Mouse (Mus musculus): ENCODE measurements at regions not wholly inside any gene's neighbourhood (a gene's known extent, or its start where the extent isn't known, plus 50 kb on each side); places are given as distances from the start of the nearest gene placed in this dataset.

DNA sequence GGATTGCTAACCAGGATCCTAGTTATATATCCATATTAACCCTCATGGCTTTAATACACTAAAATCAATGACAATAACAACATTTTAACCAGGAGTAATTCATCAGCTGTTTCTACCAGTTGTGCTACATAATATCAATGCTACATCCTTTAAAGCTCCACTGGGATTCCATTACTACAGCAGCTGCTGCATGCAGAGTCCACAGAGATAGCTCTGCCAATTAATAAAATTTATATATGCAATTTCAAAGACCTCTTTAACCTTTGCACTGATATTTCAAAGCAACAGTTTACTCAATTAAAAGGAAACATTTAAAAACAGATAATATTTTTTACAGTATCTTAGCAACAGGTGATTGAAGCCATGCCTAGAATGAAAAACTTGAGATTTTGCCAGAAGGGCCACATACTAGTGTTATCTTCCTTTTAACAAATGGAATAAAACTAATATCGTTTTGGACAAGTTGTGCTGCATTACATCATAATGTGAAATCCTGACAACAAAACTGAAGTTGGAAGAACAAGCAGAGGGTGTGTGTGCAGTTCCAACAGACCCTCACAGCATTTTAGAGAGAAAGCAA, 256.8 kb upstream of the Nt5c1b start:
- no peak for DNase-seq

DNA sequence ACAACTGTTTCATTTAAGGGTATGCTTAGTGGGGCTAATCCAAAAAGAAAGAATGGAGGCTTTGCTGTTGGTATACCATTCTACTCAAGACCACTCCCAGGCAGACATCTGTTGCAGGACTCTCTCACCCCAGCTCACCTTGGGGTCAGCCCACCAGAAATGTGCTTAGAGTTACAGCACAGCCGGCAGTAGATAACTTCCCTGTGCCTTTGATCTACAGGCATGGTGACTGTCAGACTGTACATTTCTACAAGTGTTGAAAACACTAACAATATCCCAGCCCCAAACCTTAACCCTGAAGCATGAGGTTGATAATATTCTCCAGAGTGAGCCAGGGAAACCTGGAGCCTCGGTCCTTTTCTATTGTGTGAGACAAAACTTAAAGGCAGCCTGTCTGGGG, 247.7 kb upstream of the Nt5c1b start:
- DNase-seq = no peak

DNA sequence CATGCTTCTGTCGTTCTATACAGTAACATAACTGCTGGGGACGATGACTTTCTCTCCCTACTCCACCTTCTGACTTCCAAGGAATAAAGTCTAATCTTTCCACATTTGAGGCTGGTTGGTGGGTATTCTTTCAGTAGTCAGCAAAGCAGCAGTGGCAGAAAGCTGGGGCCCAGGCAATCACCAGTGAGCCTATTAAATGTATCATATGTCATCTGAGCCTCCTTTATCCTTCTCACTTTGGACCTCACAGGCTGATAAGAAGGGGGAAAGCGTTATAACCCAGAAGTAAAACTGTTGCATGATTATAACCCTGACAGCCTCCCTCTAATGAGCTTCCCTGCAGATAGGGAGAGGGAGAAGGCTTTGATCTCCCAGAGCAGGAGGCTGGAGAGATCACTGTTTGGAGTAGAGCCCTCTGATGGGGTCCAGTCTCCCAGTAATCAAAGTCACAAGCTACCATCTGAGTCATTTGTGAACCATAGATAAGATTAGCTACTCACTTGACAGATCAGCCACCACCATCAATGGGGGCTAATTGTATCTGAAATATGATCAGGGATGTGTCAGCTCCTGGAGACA, 241.7 kb upstream of the Nt5c1b start:
- DNase-seq = no peak

DNA sequence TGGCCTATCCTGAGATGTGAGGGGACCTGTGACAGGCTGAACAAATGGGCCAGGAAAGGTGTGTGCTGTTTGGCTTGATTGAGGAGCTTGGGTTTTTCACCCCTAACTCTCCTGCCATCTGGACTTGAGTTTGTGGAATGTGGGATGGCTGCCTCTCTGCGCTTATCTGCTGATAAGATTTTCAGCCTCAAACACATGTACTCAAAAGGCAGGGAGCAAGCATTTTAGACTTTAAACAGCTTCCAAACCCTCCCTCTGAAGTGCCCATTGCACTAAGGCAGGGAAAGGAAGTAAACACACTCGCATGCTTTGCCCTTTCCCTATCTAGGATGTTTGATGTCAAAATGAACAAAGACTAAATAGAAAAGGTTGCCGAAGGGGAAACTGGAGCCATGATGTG, 235.6 kb upstream of the Nt5c1b start:
- no peak for DNase-seq

DNA sequence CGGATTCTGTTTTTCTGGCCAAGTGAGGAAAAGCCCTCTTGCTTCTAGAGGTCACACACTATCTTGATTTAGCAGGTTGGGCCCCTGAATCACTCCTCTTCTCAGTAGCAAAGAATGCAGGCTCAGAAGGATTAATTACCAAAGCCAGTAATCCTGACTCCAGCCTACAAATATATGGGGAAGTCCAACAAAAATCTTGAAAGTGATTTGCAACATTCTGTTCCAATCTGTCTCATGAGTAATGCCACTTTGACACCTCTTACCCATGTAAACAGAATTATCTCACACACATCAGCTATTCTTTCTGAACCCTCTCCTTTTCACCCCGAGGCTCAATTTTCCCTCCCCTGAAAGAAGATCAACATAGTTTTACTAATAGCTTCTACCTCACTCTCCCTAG, 233.9 kb upstream of the Nt5c1b start:
- DNase-seq = no peak

- DNase-seq = no peak
Measured at GRCm38 (mm10) chr12:10140131-10140530, 229.6 kb upstream of the Nt5c1b start.

DNA sequence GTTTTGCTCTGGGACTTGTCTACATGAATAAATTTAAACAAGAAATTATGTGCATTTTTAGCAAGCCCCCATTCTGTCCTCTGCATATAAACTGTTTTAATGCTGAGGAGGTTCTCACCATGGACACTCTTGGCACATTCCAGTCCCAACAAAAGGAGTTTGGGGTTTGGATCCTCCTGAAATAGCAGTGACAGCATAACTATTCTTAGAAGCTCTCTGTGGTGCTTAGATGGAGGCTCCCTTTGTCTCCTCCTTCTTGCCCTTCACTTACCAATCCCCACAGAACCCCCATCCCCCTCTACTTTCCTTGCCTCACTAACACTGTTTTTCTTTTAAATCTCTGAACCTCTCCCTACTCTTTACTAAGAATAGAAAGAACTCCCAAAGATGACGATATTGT, 208.9 kb upstream of the Nt5c1b start:
- no peak for DNase-seq

GRCm38 (mm10) chr12:10168042-10168441, 201.7 kb upstream of the Nt5c1b start:
- no peak for DNase-seq

DNA sequence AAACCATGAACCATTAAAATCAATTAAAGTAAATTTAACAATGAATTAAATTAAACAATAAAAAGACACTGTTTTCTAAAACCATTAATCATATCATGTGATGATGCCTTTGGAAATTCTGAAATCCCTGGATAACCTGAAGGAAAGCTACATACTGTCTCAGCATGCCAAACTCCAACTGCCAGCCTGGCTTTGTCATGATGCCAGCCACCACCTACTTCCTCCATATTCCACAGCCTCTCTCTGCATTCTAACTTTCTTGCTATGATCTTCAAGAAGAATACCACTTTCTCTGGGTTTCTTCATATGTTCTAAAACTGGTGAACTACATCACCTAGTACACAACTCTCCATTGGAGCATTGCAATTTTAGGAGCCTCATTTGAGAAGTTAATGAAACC, 201.2 kb upstream of the Nt5c1b start:
- no peak for DNase-seq

DNA sequence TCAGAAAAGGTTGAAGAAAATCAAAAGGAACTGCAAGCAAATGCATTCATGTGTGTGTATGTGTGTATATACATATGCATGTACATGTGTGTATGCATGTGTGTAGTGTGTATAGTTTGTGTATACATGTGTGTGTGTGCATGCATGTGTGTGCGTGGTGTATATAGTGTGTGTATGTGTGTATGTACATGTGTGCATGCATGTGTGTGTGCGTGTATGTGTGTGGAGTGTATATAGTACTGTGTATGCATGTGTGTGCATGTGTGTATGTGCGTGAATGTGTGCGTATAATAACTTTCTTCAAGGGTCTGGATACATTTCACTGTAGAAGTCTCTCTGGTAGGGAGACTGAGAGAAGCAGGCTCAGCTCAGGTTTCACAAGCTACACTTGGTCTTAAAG, 191.1 kb upstream of the Nt5c1b start:
- no peak for DNase-seq

- DNase-seq = no peak
Measured at GRCm38 (mm10) chr12:10179147-10179814, 190.5 kb upstream of the Nt5c1b start.

DNA sequence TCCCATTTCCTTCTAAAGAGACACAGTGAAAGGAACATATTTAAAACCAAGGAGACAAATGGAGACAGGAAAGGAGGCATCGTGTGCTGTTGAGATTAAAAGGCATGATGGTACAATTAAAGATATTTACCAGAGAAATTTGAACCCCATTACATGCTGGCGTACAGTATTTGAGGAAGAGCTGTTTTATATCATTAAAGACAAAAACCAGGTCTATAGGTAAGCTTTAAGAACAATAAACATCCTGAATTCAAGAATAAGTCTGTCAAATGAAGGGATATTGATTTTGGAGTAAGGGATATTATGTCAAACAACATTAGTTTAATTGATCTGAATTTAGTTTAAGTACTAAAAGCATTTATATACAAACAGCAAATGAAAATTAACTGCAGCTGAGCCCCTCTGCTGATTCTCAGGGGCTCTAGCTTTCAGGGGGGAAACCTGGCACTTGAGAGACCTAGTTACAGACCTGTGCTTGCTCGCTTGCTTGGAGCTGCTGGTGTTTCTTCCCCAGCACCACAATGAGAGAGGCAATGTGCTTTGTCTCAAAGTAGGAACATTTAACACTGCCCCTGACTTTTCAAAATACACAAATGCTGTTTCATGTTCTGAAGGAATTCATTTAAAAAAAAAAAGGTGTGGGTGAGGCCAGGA, 189.8 kb upstream of the Nt5c1b start:
- DNase-seq = no peak

DNA sequence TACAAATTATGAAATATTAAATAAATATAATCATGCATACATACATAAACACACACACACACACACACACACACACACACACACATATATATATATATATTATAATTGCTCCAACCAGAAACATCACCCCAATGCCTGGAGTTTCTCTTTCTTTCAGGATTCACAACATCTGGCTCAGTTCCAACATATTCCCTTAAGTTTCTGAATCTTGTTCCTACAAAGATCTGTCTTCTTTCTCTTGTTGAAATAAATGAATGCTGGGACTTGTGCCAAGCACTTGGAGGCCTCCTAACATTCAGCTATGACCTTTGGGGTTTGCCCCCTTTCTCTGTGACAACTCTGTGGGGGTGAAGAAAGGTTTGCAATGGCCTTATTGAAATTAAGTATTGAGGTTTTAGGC, 187.2 kb upstream of the Nt5c1b start:
- DNase-seq = no peak

DNA sequence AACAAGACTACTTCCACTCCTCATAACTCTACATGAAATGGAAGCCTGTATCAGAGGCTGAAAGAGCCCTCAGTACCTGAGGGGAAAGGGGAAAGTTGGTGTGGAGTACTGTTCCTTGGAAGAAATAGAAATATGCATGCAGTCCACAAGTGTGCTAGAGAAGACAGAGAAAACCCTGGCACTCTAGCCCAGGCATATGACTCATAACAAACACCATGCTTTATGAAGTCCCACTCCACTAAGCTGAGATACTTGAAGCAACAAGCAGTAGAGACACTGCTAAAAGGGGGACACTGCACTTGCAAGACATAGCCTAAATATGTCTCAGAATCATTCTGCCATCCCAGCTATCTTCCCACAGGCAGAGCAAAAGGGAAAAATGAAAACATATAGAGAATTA, 183.2 kb upstream of the Nt5c1b start:
- no peak for DNase-seq

GRCm38 (mm10) chr12:10189746-10190145, 180.0 kb upstream of the Nt5c1b start:
- DNase-seq = no peak

GRCm38 (mm10) chr12:10197906-10198460, 171.8 kb upstream of the Nt5c1b start:
- no peak for DNase-seq

GRCm38 (mm10) chr12:10209841-10210240, 159.9 kb upstream of the Nt5c1b start:
- no peak for DNase-seq

DNA sequence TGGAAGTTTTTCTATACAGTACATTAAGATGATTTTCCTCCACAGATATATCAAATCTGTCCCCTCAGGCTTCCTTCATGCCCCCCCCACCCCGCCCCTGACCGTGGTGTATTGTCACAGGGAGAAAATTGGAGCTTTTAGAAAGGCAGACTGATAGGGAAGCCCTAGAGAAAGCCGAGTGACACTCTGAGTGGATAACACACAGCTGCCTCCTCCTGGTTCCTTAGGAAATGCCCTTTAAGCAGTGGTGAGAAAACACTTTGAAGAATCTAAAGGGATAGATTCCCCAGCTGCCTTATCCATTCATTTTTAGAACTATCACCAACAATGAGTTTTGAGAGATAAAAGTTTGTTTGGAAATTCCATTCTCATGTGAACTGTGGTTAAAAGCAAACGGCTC, 147.0 kb upstream of the Nt5c1b start:
- DNase-seq = no peak

- DNase-seq = no peak
Measured at GRCm38 (mm10) chr12:10223832-10224231, 145.9 kb upstream of the Nt5c1b start.

DNA sequence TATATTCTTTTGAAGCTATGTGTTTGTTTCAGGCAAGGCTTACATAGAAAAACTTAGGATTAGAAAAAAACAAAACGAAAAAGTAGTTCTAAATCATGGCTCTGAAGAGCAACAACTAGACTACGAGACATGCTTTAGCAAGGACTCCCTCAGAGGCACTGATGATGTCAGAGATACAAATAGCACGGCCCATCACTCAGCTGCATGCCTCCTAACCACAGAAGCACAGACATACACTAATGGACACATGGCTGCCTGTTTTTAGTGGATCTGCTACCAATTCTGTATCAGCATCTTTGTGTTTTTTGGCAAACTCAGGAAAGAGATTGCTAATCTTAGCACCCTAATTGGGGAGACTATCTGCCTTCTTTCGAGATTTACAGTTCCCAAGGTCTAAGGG, 138.6 kb upstream of the Nt5c1b start:
- DNase-seq = no peak

DNA sequence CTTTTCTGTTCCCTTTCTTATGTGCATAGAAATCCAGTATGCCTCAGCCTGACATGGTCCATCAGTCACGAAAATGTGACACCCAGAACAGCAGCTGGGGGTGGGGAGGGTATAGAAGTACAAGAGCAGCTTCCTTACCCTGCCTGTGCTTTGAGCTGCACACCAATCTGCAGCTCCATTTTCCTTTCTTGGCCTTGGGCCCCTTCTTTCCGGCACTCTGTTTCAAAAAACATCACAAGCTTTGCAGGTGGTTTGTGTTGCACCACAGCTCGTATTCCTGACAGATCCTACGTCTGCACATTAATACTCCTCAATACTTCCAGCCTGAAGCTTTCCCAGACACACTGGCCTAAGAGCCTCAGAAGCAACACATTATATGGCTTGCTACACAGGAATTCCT, 138.1 kb upstream of the Nt5c1b start:
- DNase-seq = no peak

- peak; percentile 83 for DNase-seq
Measured at GRCm38 (mm10) chr12:10248110-10248509, 121.7 kb upstream of the Nt5c1b start.

DNA sequence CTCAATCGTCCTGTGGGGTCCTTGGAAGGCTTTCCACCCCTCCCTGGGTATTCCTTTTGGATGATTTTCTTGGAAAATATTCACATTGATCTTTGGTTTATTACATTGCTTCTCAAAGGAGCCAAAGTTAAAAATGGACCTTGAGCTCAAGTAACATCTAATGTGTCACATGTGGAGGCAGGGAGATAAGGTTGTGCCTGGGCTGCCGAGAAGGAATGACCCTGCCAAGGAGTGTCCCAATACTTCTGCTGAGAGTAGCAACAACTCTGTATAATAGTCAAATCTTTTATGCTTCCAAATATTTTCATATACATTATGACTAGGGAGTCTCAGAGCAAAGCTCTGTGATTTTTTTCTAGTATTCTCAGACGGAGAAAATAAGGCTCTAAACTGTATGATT, 113.4 kb upstream of the Nt5c1b start:
- no peak for DNase-seq

- no peak for DNase-seq
Measured at GRCm38 (mm10) chr12:10266201-10266600, 103.6 kb upstream of the Nt5c1b start.
